30 mouse cellular contexts compared by ENCODE assay signal in the genomic region with DNA sequence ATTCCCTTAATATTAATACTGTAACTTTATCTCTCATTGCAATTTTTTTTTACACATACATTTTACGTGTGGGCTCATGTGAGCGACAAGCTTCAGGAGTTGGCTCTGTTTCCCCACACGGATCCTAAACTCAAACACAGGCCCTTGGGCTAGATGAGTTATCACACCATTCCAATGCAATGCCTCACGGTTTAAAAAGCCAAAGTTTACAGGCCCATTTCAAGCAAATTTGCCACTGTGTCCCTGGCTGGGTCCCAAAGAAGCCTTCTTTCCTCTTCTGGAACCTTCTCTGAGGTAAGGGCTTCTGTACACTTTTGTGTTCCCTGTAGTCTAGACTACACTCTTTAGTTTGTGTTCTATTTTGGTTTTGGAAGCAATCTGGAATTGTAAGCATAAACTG. TPM values are rescaled to one million over a fixed set of nuclear protein-coding genes. Genes with fewer than 3 reads are reported as not detected.
A peak's percentile ranks its signal among the peaks of the same experiment; 100 is the strongest.
DNase-seq lines count a peak whose midpoint lies in the region; ATAC-seq and TF ChIP-seq lines count a peak whose summit lies in the region.
"Had no signal": no experiment of that assay in that cellular context is flagged by ENCODE, and none has a peak within 500 bp of the region (broad histone marks: within the 10 kb centered on the region; RNA-seq: fewer than 3 reads in every experiment).

No protein-coding gene starts in this region.

- H3K4me3 ChIP-seq in gastrocnemius, adult 2 months = no peak overlapping the region
- H3K4me3 ChIP-seq in lung, postnatal 0 days (ENCODE audit: low read depth, low read length) = no peak overlapping the region
- H3K4me3 ChIP-seq in embryonic fibroblast, embryonic 13.5 days (ENCODE audit: insufficient read depth, low read length) = no peak overlapping the region
- no peak overlapping the region for H3K4me3 ChIP-seq in forebrain, embryonic 14.5 days (ENCODE audit: low read depth, low read length)
- H3K4me3 ChIP-seq: embryonic facial prominence, embryonic 10.5 days; embryonic facial prominence, embryonic 13.5 days; forebrain, embryonic 10.5 days; forebrain, embryonic 13.5 days; heart, adult 2 months; heart, embryonic 10.5 days; heart, embryonic 13.5 days; hindbrain, embryonic 12.5 days; hindbrain, embryonic 15.5 days had no signal

- no peak for TF ChIP-seq EP300 in lung, postnatal 0 days (IDR thresholded peaks at IDR 0.05)

- no peak for ATAC-seq in lung, postnatal 0 days
- ATAC-seq in forebrain, embryonic 14.5 days = no peak
- ATAC-seq: activated CD4-positive, CD25-positive, alpha-beta regulatory T cell, adult 4 months; CD4-positive, CD25-positive, alpha-beta regulatory T cell, adult 4 months; forebrain, embryonic 13.5 days; forebrain, postnatal 0 days; intestine, postnatal 0 days had no signal

- no peak for TF ChIP-seq POLR2A in embryonic fibroblast, embryonic 13.5 days (IDR thresholded peaks at IDR 0.05; ENCODE audit: low read depth, low read length)

- H3K4me1 ChIP-seq in lung, postnatal 0 days (ENCODE audit: insufficient read depth, low read depth, low read length) = no peaks in the 10 kb centered on the region
- peaks cover 7% of the 10 kb centered on the region for H3K4me1 ChIP-seq in embryonic fibroblast, embryonic 13.5 days (ENCODE audit: control insufficient read depth, insufficient read depth, low read length)
- 0 out of 2 replicates have a peak, but pooled peaks cover 4% of the 10 kb centered on the region for H3K4me1 ChIP-seq in forebrain, embryonic 14.5 days (ENCODE audit: control insufficient read depth, insufficient read depth, low read length)

- WGBS in lung, postnatal 0 days = 80% methylated on average over 4 of the region's 4 CpGs
- WGBS in forebrain, embryonic 14.5 days = 86% methylated on average over 4 of the region's 4 CpGs

- H3K9me3 ChIP-seq in lung, postnatal 0 days (ENCODE audit: low read length) = no peaks in the 10 kb centered on the region
- no peaks in the 10 kb centered on the region for H3K9me3 ChIP-seq in forebrain, embryonic 14.5 days (replicated peaks; ENCODE audit: control insufficient read depth, low read length)
- H3K9me3 ChIP-seq: embryonic facial prominence, embryonic 10.5 days; embryonic facial prominence, embryonic 13.5 days; forebrain, embryonic 10.5 days; forebrain, embryonic 13.5 days; heart, embryonic 10.5 days; heart, embryonic 13.5 days; hindbrain, embryonic 12.5 days; hindbrain, embryonic 15.5 days had no signal

- no peak overlapping the region for H3K9ac ChIP-seq in lung, postnatal 0 days (replicated peaks; ENCODE audit: low read depth)
- H3K9ac ChIP-seq in forebrain, embryonic 14.5 days (ENCODE audit: low read length) = no peak overlapping the region
- H3K9ac ChIP-seq: embryonic facial prominence, embryonic 13.5 days; forebrain, embryonic 13.5 days; forebrain, postnatal 0 days; heart, embryonic 13.5 days; hindbrain, embryonic 12.5 days; hindbrain, embryonic 15.5 days had no signal

- intact Hi-C loops in gastrocnemius, adult 2 months (cut with DNase I) = no loop called here

- no peak for TF ChIP-seq CTCF in gastrocnemius, adult 2 months (IDR thresholded peaks at IDR 0.05)
- no peak for TF ChIP-seq CTCF in lung, postnatal 0 days (IDR thresholded peaks at IDR 0.05)
- TF ChIP-seq CTCF in embryonic fibroblast, embryonic 13.5 days (IDR thresholded peaks at IDR 0.05; ENCODE audit: borderline replicate concordance, insufficient read depth, low read length) = no peak

- no peak overlapping the region for H3K4me2 ChIP-seq in lung, postnatal 0 days (replicated peaks; ENCODE audit: low read depth, low read length)
- H3K4me2 ChIP-seq in forebrain, embryonic 14.5 days (ENCODE audit: low read length) = no peak overlapping the region
- H3K4me2 ChIP-seq: embryonic facial prominence, embryonic 13.5 days; forebrain, embryonic 13.5 days; heart, embryonic 13.5 days; hindbrain, embryonic 12.5 days; hindbrain, embryonic 15.5 days had no signal

- peak overlapping the region; percentile 51 for H3K27ac ChIP-seq in gastrocnemius, adult 2 months
- no peak overlapping the region for H3K27ac ChIP-seq in lung, postnatal 0 days (ENCODE audit: low read length)
- peak overlapping the region; percentile 72 for H3K27ac ChIP-seq in embryonic fibroblast, embryonic 13.5 days (ENCODE audit: insufficient read depth, low read length)
- H3K27ac ChIP-seq in forebrain, embryonic 14.5 days (ENCODE audit: low read depth, low read length) = no peak overlapping the region
- H3K27ac ChIP-seq: embryonic facial prominence, embryonic 10.5 days; embryonic facial prominence, embryonic 13.5 days; forebrain, embryonic 10.5 days; forebrain, embryonic 13.5 days; heart, adult 2 months; heart, embryonic 10.5 days; heart, embryonic 13.5 days; hindbrain, embryonic 12.5 days; hindbrain, embryonic 15.5 days had no signal

- 0 out of 2 replicates have a peak, but pooled peaks cover 7% of the 10 kb centered on the region for H3K36me3 ChIP-seq in lung, postnatal 0 days (ENCODE audit: insufficient read depth, low read length)
- peaks cover 34% of the 10 kb centered on the region for H3K36me3 ChIP-seq in forebrain, embryonic 14.5 days (ENCODE audit: control insufficient read depth, insufficient read depth, low read length)

- H3K27me3 ChIP-seq in lung, postnatal 0 days (replicated peaks; ENCODE audit: insufficient read depth, low read length) = no peaks in the 10 kb centered on the region
- H3K27me3 ChIP-seq in forebrain, embryonic 14.5 days (replicated peaks; ENCODE audit: control insufficient read depth, insufficient read depth, low read length) = no peaks in the 10 kb centered on the region
- H3K27me3 ChIP-seq: embryonic facial prominence, embryonic 13.5 days; forebrain, embryonic 13.5 days; heart, embryonic 13.5 days; hindbrain, embryonic 12.5 days; hindbrain, embryonic 15.5 days had no signal

- DNase-seq in gastrocnemius, adult 2 months = no peak
- no peak for DNase-seq in gastrocnemius, adult 18-20 months (ENCODE audit: low spot score)
- DNase-seq in lung, postnatal 0 days (ENCODE audit: low spot score) = peak; percentile 14
- DNase-seq in lung, postnatal 4 days = no peak
- no peak for DNase-seq in forebrain, embryonic 14.5 days (ENCODE audit: low spot score)
- DNase-seq: adrenal gland, adult 8-10 months; adrenal gland, postnatal 25 days; cerebellum, adult 11-12 months; cerebellum, adult 8-10 months; cerebellum, postnatal 10 days; cerebellum, postnatal 36 days; embryo, embryonic 11 days; forebrain, postnatal 0 days; gastrocnemius, postnatal 10 days; gastrocnemius, postnatal 36 days; heart, adult 2 months had no signal

RNA-seq across cellular contexts. Expression of gene Supt5, which starts 4.0 kb away (rescaled TPM):
- 10 to 100 TPM; 57.9 to 68.6 TPM for total RNA-seq in gastrocnemius, adult 2 months (2021)
- total RNA-seq in gastrocnemius, adult 18-20 months (2021) = 10 to 100 TPM; 66.9 to 67.5 TPM
- 39.7 and 41.0 TPM in 2 replicates for polyA plus RNA-seq in lung, postnatal 0 days (2015; fragmentation: Nextera tagmentation; extraction: Ambion mirVana)
- polyA plus RNA-seq in embryonic fibroblast, embryonic 13.5 days (2011; ENCODE audit: insufficient read length, low read depth, missing spikeins) = 104 and 105 TPM in 2 replicates
- 62.6 and 77.8 TPM in 2 replicates for polyA plus RNA-seq in forebrain, embryonic 14.5 days (2014; fragmentation: Nextera tagmentation; extraction: Ambion mirVana)

RNA-seq across cellular contexts. Expression of gene Rps16, which starts 15.9 kb away (rescaled TPM):
- 100 to 1,000 TPM; 373 to 449 TPM for total RNA-seq in gastrocnemius, adult 2 months (2021)
- total RNA-seq in gastrocnemius, adult 18-20 months (2021) = 100 to 1,000 TPM; 385 to 425 TPM
- 623 and 695 TPM in 2 replicates for polyA plus RNA-seq in lung, postnatal 0 days (2015; fragmentation: Nextera tagmentation; extraction: Ambion mirVana)
- 997 and 1,079 TPM in 2 replicates for polyA plus RNA-seq in embryonic fibroblast, embryonic 13.5 days (2011; ENCODE audit: insufficient read length, low read depth, missing spikeins)
- 539 and 750 TPM in 2 replicates for polyA plus RNA-seq in forebrain, embryonic 14.5 days (2014; fragmentation: Nextera tagmentation; extraction: Ambion mirVana)

RNA-seq across cellular contexts. Expression of gene Timm50, which starts 22.7 kb away (rescaled TPM):
- total RNA-seq in gastrocnemius, adult 2 months (2021) = 10 to 100 TPM; 38.2 to 49.3 TPM
- total RNA-seq in gastrocnemius, adult 18-20 months (2021) = 10 to 100 TPM; 40.4 to 48.4 TPM
- polyA plus RNA-seq in lung, postnatal 0 days (2015; fragmentation: Nextera tagmentation; extraction: Ambion mirVana) = 51.8 and 54.8 TPM in 2 replicates
- polyA plus RNA-seq in embryonic fibroblast, embryonic 13.5 days (2011; ENCODE audit: insufficient read length, low read depth, missing spikeins) = 37.5 and 40.3 TPM in 2 replicates
- 163 and 171 TPM in 2 replicates for polyA plus RNA-seq in forebrain, embryonic 14.5 days (2014; fragmentation: Nextera tagmentation; extraction: Ambion mirVana)

RNA-seq across cellular contexts. Expression of gene Dll3, which starts 32.5 kb away (rescaled TPM):
- total RNA-seq in gastrocnemius, adult 2 months (2021) = not detected
- total RNA-seq in gastrocnemius, adult 18-20 months (2021) = not detected
- polyA plus RNA-seq in lung, postnatal 0 days (2015; fragmentation: Nextera tagmentation; extraction: Ambion mirVana) = 0.10 and 0.24 TPM in 2 replicates
- not detected in 2 replicates for polyA plus RNA-seq in embryonic fibroblast, embryonic 13.5 days (2011; ENCODE audit: insufficient read length, low read depth, missing spikeins)
- polyA plus RNA-seq in forebrain, embryonic 14.5 days (2014; fragmentation: Nextera tagmentation; extraction: Ambion mirVana) = 14.2 and 16.3 TPM in 2 replicates
- total RNA-seq: adrenal gland, postnatal 25 days; gastrocnemius, postnatal 10 days; gastrocnemius, postnatal 36 days; heart, adult 2 months; heart, postnatal 25 days; hematopoietic stem cell, adult 5-6 weeks had no signal
- polyA plus RNA-seq: CD4-positive, CD25-positive, alpha-beta regulatory T cell, adult 4 months; heart, adult 2 months had no signal

RNA-seq across cellular contexts. Expression of gene Plekhg2, which starts 37.9 kb away (rescaled TPM):
- 1 to 10 TPM; 4.0 to 7.5 TPM for total RNA-seq in gastrocnemius, adult 2 months (2021)
- 1 to 10 TPM; 4.8 to 5.9 TPM for total RNA-seq in gastrocnemius, adult 18-20 months (2021)
- 22.4 and 26.7 TPM in 2 replicates for polyA plus RNA-seq in lung, postnatal 0 days (2015; fragmentation: Nextera tagmentation; extraction: Ambion mirVana)
- 66.5 and 68.5 TPM in 2 replicates for polyA plus RNA-seq in embryonic fibroblast, embryonic 13.5 days (2011; ENCODE audit: insufficient read length, low read depth, missing spikeins)
- polyA plus RNA-seq in forebrain, embryonic 14.5 days (2014; fragmentation: Nextera tagmentation; extraction: Ambion mirVana) = 17.7 and 27.5 TPM in 2 replicates

Comparison
In these comparisons a context has a peak if more than half of its experiments do, and no peak if none do; other contexts are left out.
1. H3K27ac ChIP-seq: peak in gastrocnemius, adult 2 months (single experiment) and embryonic fibroblast, embryonic 13.5 days (single experiment); none in lung, postnatal 0 days (single experiment) and forebrain, embryonic 14.5 days (single experiment).